In genomic region chr1:172706243-172706642, GRCm38 (mm10) we compare ENCODE assay signal across 32 mouse cellular contexts. TPM values are rescaled to one million over a fixed set of nuclear protein-coding genes. Genes with fewer than 3 reads are reported as not detected.
DNase-seq lines count a peak whose midpoint lies in the region; ATAC-seq and TF ChIP-seq lines count a peak whose summit lies in the region.
"Had no signal": no experiment of that assay in that cellular context is flagged by ENCODE, and none has a peak within 500 bp of the region (broad histone marks: within the 10 kb centered on the region; RNA-seq: fewer than 3 reads in every experiment).

No protein-coding gene starts in this region.

- TF ChIP-seq POLR2A in liver, adult 2 months (IDR thresholded peaks at IDR 0.05; ENCODE audit: extremely low read depth, insufficient read depth, low read length): no peak

- peak overlapping the region; percentile 94 for H3K27ac ChIP-seq in liver, adult 2 months (replicated peaks; ENCODE audit: insufficient read depth, low read depth, low read length)
- no peak overlapping the region for H3K27ac ChIP-seq in liver, embryonic 12.5 days
- no peak overlapping the region for H3K27ac ChIP-seq in neural tube, embryonic 12.5 days
- H3K27ac ChIP-seq in neural tube, embryonic 15.5 days (replicated peaks): no peak overlapping the region
- H3K27ac ChIP-seq: forebrain, embryonic 10.5 days; forebrain, embryonic 13.5 days; heart, adult 2 months; heart, embryonic 10.5 days; heart, embryonic 13.5 days; hindbrain, embryonic 14.5 days had no signal

- no peak for TF ChIP-seq CTCF in liver, adult 2 months (IDR thresholded peaks at IDR 0.05; ENCODE audit: low read depth, low read length)

- no peak overlapping the region for H3K4me2 ChIP-seq in liver, embryonic 12.5 days
- no peak overlapping the region for H3K4me2 ChIP-seq in neural tube, embryonic 12.5 days (replicated peaks)
- H3K4me2 ChIP-seq in neural tube, embryonic 15.5 days: no peak overlapping the region
- H3K4me2 ChIP-seq: forebrain, embryonic 13.5 days; heart, embryonic 13.5 days; hindbrain, embryonic 14.5 days had no signal

- peaks cover 39% of the 10 kb centered on the region for H3K4me1 ChIP-seq in liver, adult 2 months (ENCODE audit: control insufficient read depth, insufficient read depth, low read length)
- no peaks in the 10 kb centered on the region for H3K4me1 ChIP-seq in liver, embryonic 12.5 days
- H3K4me1 ChIP-seq in neural tube, embryonic 12.5 days: no peaks in the 10 kb centered on the region
- H3K4me1 ChIP-seq in neural tube, embryonic 15.5 days: no peaks in the 10 kb centered on the region
- H3K4me1 ChIP-seq: forebrain, embryonic 10.5 days; forebrain, embryonic 13.5 days; heart, embryonic 10.5 days had no signal

- peak; percentile 96 for DNase-seq in liver, adult 2 months (ENCODE audit: extremely low read depth, low read depth, low spot score)
- DNase-seq in mesoderm, embryonic 11.5 days (ENCODE audit: low read depth, low spot score): peak; percentile 46
- DNase-seq in spleen, postnatal 36 days (ENCODE audit: low spot score in 2 of 2): no peak
- DNase-seq: adrenal gland, postnatal 10 days; adrenal gland, postnatal 36 days; B cell, adult 2 months; cerebellum, adult 18-20 months; cerebellum, adult 9-10 months; cerebellum, postnatal 14 days; gastrocnemius, postnatal 10 days; gastrocnemius, postnatal 36 days; heart, adult 2 months; heart, postnatal 14 days; heart, postnatal 4 days had no signal

- H3K36me3 ChIP-seq in liver, adult 2 months (ENCODE audit: control insufficient read depth, insufficient read depth, low read length): peaks cover 18% of the 10 kb centered on the region
- no peaks in the 10 kb centered on the region for H3K36me3 ChIP-seq in liver, embryonic 12.5 days
- H3K36me3 ChIP-seq in neural tube, embryonic 12.5 days: no peaks in the 10 kb centered on the region
- no peaks in the 10 kb centered on the region for H3K36me3 ChIP-seq in neural tube, embryonic 15.5 days
- H3K36me3 ChIP-seq: forebrain, embryonic 10.5 days; G1E; heart, embryonic 10.5 days; heart, embryonic 13.5 days had no signal

- no peak overlapping the region for H3K9ac ChIP-seq in liver, adult 2 months (ENCODE audit: low read depth, low read length)
- no peak overlapping the region for H3K9ac ChIP-seq in liver, embryonic 12.5 days
- H3K9ac ChIP-seq in neural tube, embryonic 12.5 days: no peak overlapping the region
- H3K9ac ChIP-seq in neural tube, embryonic 15.5 days (replicated peaks): no peak overlapping the region
- H3K9ac ChIP-seq: forebrain, embryonic 13.5 days; heart, embryonic 13.5 days; hindbrain, embryonic 14.5 days had no signal

- WGBS in liver, adult 2 months: 35% methylated on average over 4 of the region's 4 CpGs
- 81% methylated on average over 4 of the region's 4 CpGs for WGBS in liver, embryonic 12.5 days (ENCODE audit: insufficient replicate concordance)
- WGBS in neural tube, embryonic 12.5 days: 65% methylated on average over 4 of the region's 4 CpGs
- 56% methylated on average over 4 of the region's 4 CpGs for WGBS in neural tube, embryonic 15.5 days

- no peaks in the 10 kb centered on the region for H3K9me3 ChIP-seq in liver, embryonic 12.5 days (replicated peaks)
- H3K9me3 ChIP-seq in neural tube, embryonic 12.5 days: no peaks in the 10 kb centered on the region
- no peaks in the 10 kb centered on the region for H3K9me3 ChIP-seq in neural tube, embryonic 15.5 days (replicated peaks)
- H3K9me3 ChIP-seq: forebrain, embryonic 10.5 days; forebrain, embryonic 13.5 days; heart, embryonic 10.5 days; heart, embryonic 13.5 days had no signal

- H3K27me3 ChIP-seq in liver, adult 2 months (ENCODE audit: control insufficient read depth, insufficient read depth, low read length): no peaks in the 10 kb centered on the region
- no peaks in the 10 kb centered on the region for H3K27me3 ChIP-seq in liver, embryonic 12.5 days (replicated peaks)
- H3K27me3 ChIP-seq in neural tube, embryonic 12.5 days (replicated peaks): no peaks in the 10 kb centered on the region
- no peaks in the 10 kb centered on the region for H3K27me3 ChIP-seq in neural tube, embryonic 15.5 days (replicated peaks)
- H3K27me3 ChIP-seq: CH12.LX; forebrain, embryonic 13.5 days; Patski had no signal

- peaks cover 22% of the 10 kb centered on the region for H3K79me2 ChIP-seq in liver, adult 2 months (ENCODE audit: control insufficient read depth, insufficient read depth, low read length)

- no peak for ATAC-seq in liver, embryonic 12.5 days
- 0 out of 2 replicates have a peak, but pooled peaks have one; percentile 26 for ATAC-seq in neural tube, embryonic 12.5 days (ENCODE audit: low FRiP score, low read depth)
- no peak for ATAC-seq in neural tube, embryonic 15.5 days (ENCODE audit: low FRiP score)
- ATAC-seq: forebrain, embryonic 13.5 days; forebrain, embryonic 16.5 days; Patski had no signal

- no peak overlapping the region for H3K4me3 ChIP-seq in liver, adult 2 months (ENCODE audit: insufficient read depth, low read depth, low read length)
- no peak overlapping the region for H3K4me3 ChIP-seq in liver, embryonic 12.5 days
- H3K4me3 ChIP-seq in neural tube, embryonic 12.5 days: no peak overlapping the region
- H3K4me3 ChIP-seq in neural tube, embryonic 15.5 days (replicated peaks): no peak overlapping the region
- H3K4me3 ChIP-seq: forebrain, embryonic 10.5 days; forebrain, embryonic 13.5 days; heart, adult 2 months; heart, embryonic 10.5 days; heart, embryonic 13.5 days had no signal

RNA-seq across cellular contexts. Expression of gene Crp, which starts 8.4 kb away (rescaled TPM):
- 470 and 497 TPM in 2 replicates for total RNA-seq in liver, adult 2 months (2014; rRNA removed)
- 279 and 317 TPM in 2 replicates for polyA plus RNA-seq in liver, adult 2 months (2012; rRNA removed)
- polyA plus RNA-seq in liver, embryonic 12.5 days (2016; fragmentation: Nextera tagmentation; extraction: Ambion mirVana): 8.9 and 9.1 TPM in 2 replicates
- polyA plus RNA-seq in neural tube, embryonic 12.5 days (2016; fragmentation: Nextera tagmentation; extraction: Ambion mirVana): 1.7 and 1.8 TPM in 2 replicates
- polyA plus RNA-seq in neural tube, embryonic 15.5 days (2015; fragmentation: Nextera tagmentation; extraction: Ambion mirVana): 0.35 and 0.37 TPM in 2 replicates
- total RNA-seq: adrenal gland, adult 18-20 months; CH12.LX; gastrocnemius, adult 18-20 months; granulocyte monocyte progenitor cell, adult 5-6 weeks; heart, adult 2 months; heart, postnatal 14 days; heart, postnatal 4 days had no signal
- polyA plus RNA-seq: embryonic facial prominence, embryonic 11.5 days; embryonic facial prominence, embryonic 14.5 days; forebrain, embryonic 10.5 days; forebrain, embryonic 13.5 days; forebrain, embryonic 16.5 days; G1E; heart, adult 2 months; hindbrain, embryonic 11.5 days had no signal

Comparison
In these comparisons a context has a peak if more than half of its experiments do, and no peak if none do; other contexts are left out.
1. RNA of gene Crp, which starts 8.4 kb away (polyA plus RNA-seq): 279 to 317 TPM in liver, adult 2 months; 8.9 to 9.1 TPM in liver, embryonic 12.5 days, 1.7 to 1.8 TPM in neural tube, embryonic 12.5 days and 0.35 to 0.37 TPM in neural tube, embryonic 15.5 days; every median in the first group is over 10 times any median in the second.
2. DNase-seq: peak in liver, adult 2 months (single experiment) and mesoderm, embryonic 11.5 days (single experiment); none in spleen, postnatal 36 days (0 of 2).